ENCODE assay signal across 9 mouse cellular contexts in the genomic region with DNA sequence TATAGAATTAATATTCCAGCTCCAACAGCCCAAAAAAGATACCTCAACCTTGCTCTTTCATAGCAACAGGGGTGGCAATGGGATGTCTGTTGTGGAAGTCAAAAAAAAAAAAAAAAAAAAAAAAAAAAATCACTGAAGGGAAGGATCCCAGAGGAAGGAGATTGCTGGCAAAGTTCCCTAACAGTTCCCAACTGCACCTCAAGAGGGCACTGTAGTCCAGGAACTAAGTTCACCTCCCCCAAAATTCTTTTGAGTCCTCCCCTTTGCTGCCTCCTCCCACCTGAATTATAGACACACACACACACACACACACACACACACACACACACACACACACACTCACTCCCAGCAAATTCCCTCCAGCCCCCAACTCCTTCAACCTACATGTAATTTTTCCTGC. TPM values are rescaled to one million over a fixed set of nuclear protein-coding genes. Genes with fewer than 3 reads are reported as not detected.
DNase-seq lines count a peak whose midpoint lies in the region; ATAC-seq lines count a peak whose summit lies in the region.
"Had no signal": no experiment of that assay in that cellular context is flagged by ENCODE, and none has a peak within 500 bp of the region (broad histone marks: within the 10 kb centered on the region; RNA-seq: fewer than 3 reads in every experiment).

No protein-coding gene starts in this region.

- no peak overlapping the region for H3K4me2 ChIP-seq in forebrain, embryonic 14.5 days (ENCODE audit: low read length)
- H3K4me2 ChIP-seq in forebrain, embryonic 16.5 days (ENCODE audit: low read length): no peak overlapping the region
- H3K4me2 ChIP-seq: neural tube, embryonic 13.5 days had no signal

- H3K27me3 ChIP-seq in forebrain, embryonic 14.5 days (replicated peaks; ENCODE audit: control insufficient read depth, insufficient read depth, low read length): no peaks in the 10 kb centered on the region
- H3K27me3 ChIP-seq in forebrain, embryonic 16.5 days (replicated peaks; ENCODE audit: control insufficient read depth, insufficient read depth, low read length): peaks cover 11% of the 10 kb centered on the region

- no peaks in the 10 kb centered on the region for H3K4me1 ChIP-seq in forebrain, embryonic 14.5 days (ENCODE audit: control insufficient read depth, insufficient read depth, low read length)
- peaks cover 9% of the 10 kb centered on the region for H3K4me1 ChIP-seq in forebrain, embryonic 16.5 days (replicated peaks; ENCODE audit: control insufficient read depth, insufficient read depth, low read length)

- no peak overlapping the region for H3K9ac ChIP-seq in forebrain, embryonic 14.5 days (ENCODE audit: low read length)
- no peak overlapping the region for H3K9ac ChIP-seq in forebrain, embryonic 16.5 days (replicated peaks; ENCODE audit: low read depth, low read length)
- H3K9ac ChIP-seq: neural tube, embryonic 13.5 days had no signal

- peak; percentile 89 for DNase-seq in forebrain, embryonic 14.5 days (ENCODE audit: low spot score)
- peak; percentile 24 for DNase-seq in WW6 (ENCODE audit: low read depth, low spot score)
- peak; percentile 83 to 92 for DNase-seq in heart, postnatal 10 days
- peak; percentile 45 to 79 for DNase-seq in left cerebral cortex, adult 8-10 months (ENCODE audit: low spot score in 2 of 2)
- DNase-seq in testis, postnatal 10 days (ENCODE audit: low spot score): peak; percentile 89

- no peak overlapping the region for H3K4me3 ChIP-seq in forebrain, embryonic 14.5 days (ENCODE audit: low read depth, low read length)
- H3K4me3 ChIP-seq in forebrain, embryonic 16.5 days (replicated peaks; ENCODE audit: low read length): no peak overlapping the region
- H3K4me3 ChIP-seq: neural tube, embryonic 13.5 days had no signal

- ATAC-seq in forebrain, embryonic 14.5 days: no peak
- ATAC-seq in forebrain, embryonic 16.5 days: no peak
- peak; percentile 72 for ATAC-seq in common myeloid progenitor, adult 5-6 weeks (replicated peaks; ENCODE audit: low read depth, poor library complexity, severe bottlenecking)
- peak; percentile 63; the same call in 1 of the 2 replicates for ATAC-seq in monocyte, adult 5-6 weeks (replicated peaks; ENCODE audit: insufficient number of reproducible peaks, low FRiP score, low TSS enrichment, poor library complexity, severe bottlenecking)

- H3K27ac ChIP-seq in forebrain, embryonic 14.5 days (ENCODE audit: low read depth, low read length): no peak overlapping the region
- no peak overlapping the region for H3K27ac ChIP-seq in forebrain, embryonic 16.5 days (ENCODE audit: low read length)
- H3K27ac ChIP-seq: neural tube, embryonic 13.5 days had no signal

- no peaks in the 10 kb centered on the region for H3K9me3 ChIP-seq in forebrain, embryonic 14.5 days (replicated peaks; ENCODE audit: control insufficient read depth, low read length)
- no peaks in the 10 kb centered on the region for H3K9me3 ChIP-seq in forebrain, embryonic 16.5 days (ENCODE audit: control insufficient read depth, low read length)
- H3K9me3 ChIP-seq: neural tube, embryonic 13.5 days had no signal

- intact Hi-C loops in heart, postnatal 10 days (cut with DNase I): loop anchor here (1.0 kb wide), 1 partner anchor 20 kb away; no protein-coding TSS in a partner anchor

- no peaks in the 10 kb centered on the region for H3K36me3 ChIP-seq in forebrain, embryonic 14.5 days (ENCODE audit: control insufficient read depth, insufficient read depth, low read length)
- no peaks in the 10 kb centered on the region for H3K36me3 ChIP-seq in forebrain, embryonic 16.5 days (ENCODE audit: control insufficient read depth, insufficient read depth)
- H3K36me3 ChIP-seq: neural tube, embryonic 13.5 days had no signal

RNA-seq across cellular contexts. Expression of gene Zan, which starts 4.3 kb away (rescaled TPM):
- 0.04 and 0.05 TPM in 2 replicates for polyA plus RNA-seq in forebrain, embryonic 14.5 days (2014; fragmentation: Nextera tagmentation; extraction: Ambion mirVana)
- 0.05 and 0.15 TPM in 2 replicates for polyA plus RNA-seq in forebrain, embryonic 16.5 days (2015; fragmentation: Nextera tagmentation; extraction: Ambion mirVana)
- total RNA-seq in common myeloid progenitor, adult 5-6 weeks (2017): 0.10 and 0.37 TPM in 2 replicates
- total RNA-seq in heart, postnatal 10 days (2021): under 1 TPM in 1 of 2 experiments, not detected in 1; 0.10 TPM
- total RNA-seq in left cerebral cortex, adult 8-10 months (2022): under 1 TPM; 0.20 to 0.53 (median 0.29) TPM
- total RNA-seq in monocyte, adult 5-6 weeks (2017): not detected in 3 replicates

RNA-seq across cellular contexts. Expression of gene Pop7, which starts 21.2 kb away (rescaled TPM):
- 81.2 and 98.0 TPM in 2 replicates for polyA plus RNA-seq in forebrain, embryonic 14.5 days (2014; fragmentation: Nextera tagmentation; extraction: Ambion mirVana)
- polyA plus RNA-seq in forebrain, embryonic 16.5 days (2015; fragmentation: Nextera tagmentation; extraction: Ambion mirVana): 66.8 and 74.7 TPM in 2 replicates
- total RNA-seq in common myeloid progenitor, adult 5-6 weeks (2017): 21.6 and 38.0 TPM in 2 replicates
- total RNA-seq in heart, postnatal 10 days (2021): 10 to 100 TPM; 16.6 to 19.2 TPM
- 10 to 100 TPM; 32.3 to 34.8 (median 32.8) TPM for total RNA-seq in left cerebral cortex, adult 8-10 months (2022)
- 9.7 to 27.5 TPM (median 20.4 TPM) in 3 replicates for total RNA-seq in monocyte, adult 5-6 weeks (2017)

RNA-seq across cellular contexts. Expression of gene Gigyf1, which starts 37.2 kb away (rescaled TPM):
- polyA plus RNA-seq in forebrain, embryonic 14.5 days (2014; fragmentation: Nextera tagmentation; extraction: Ambion mirVana): 11.5 and 13.0 TPM in 2 replicates
- 16.5 and 20.2 TPM in 2 replicates for polyA plus RNA-seq in forebrain, embryonic 16.5 days (2015; fragmentation: Nextera tagmentation; extraction: Ambion mirVana)
- 6.7 and 12.5 TPM in 2 replicates for total RNA-seq in common myeloid progenitor, adult 5-6 weeks (2017)
- total RNA-seq in heart, postnatal 10 days (2021): 10 to 100 TPM; 29.6 to 33.8 TPM
- 10 to 100 TPM; 62.1 to 65.2 (median 63.5) TPM for total RNA-seq in left cerebral cortex, adult 8-10 months (2022)
- 11.9 to 24.2 TPM (median 12.0 TPM) in 3 replicates for total RNA-seq in monocyte, adult 5-6 weeks (2017)

RNA-seq across cellular contexts. Expression of gene Epo, which starts 51.9 kb away (rescaled TPM):
- not detected in 2 replicates for polyA plus RNA-seq in forebrain, embryonic 14.5 days (2014; fragmentation: Nextera tagmentation; extraction: Ambion mirVana)
- polyA plus RNA-seq in forebrain, embryonic 16.5 days (2015; fragmentation: Nextera tagmentation; extraction: Ambion mirVana): not detected in 2 replicates
- not detected in 2 replicates for total RNA-seq in common myeloid progenitor, adult 5-6 weeks (2017)
- total RNA-seq in heart, postnatal 10 days (2021): not detected
- total RNA-seq in left cerebral cortex, adult 8-10 months (2022): not detected
- not detected in 3 replicates for total RNA-seq in monocyte, adult 5-6 weeks (2017)
- polyA plus RNA-seq: neural tube, embryonic 13.5 days had no signal

RNA-seq across cellular contexts. Expression of gene Gnb2, which starts 52.2 kb away (rescaled TPM):
- 598 and 644 TPM in 2 replicates for polyA plus RNA-seq in forebrain, embryonic 14.5 days (2014; fragmentation: Nextera tagmentation; extraction: Ambion mirVana)
- 498 and 517 TPM in 2 replicates for polyA plus RNA-seq in forebrain, embryonic 16.5 days (2015; fragmentation: Nextera tagmentation; extraction: Ambion mirVana)
- 190 and 213 TPM in 2 replicates for total RNA-seq in common myeloid progenitor, adult 5-6 weeks (2017)
- 100 to 1,000 TPM; 481 to 484 TPM for total RNA-seq in heart, postnatal 10 days (2021)
- total RNA-seq in left cerebral cortex, adult 8-10 months (2022): 100 to 1,000 TPM; 654 to 672 (median 660) TPM
- total RNA-seq in monocyte, adult 5-6 weeks (2017): 361 to 408 TPM (median 386 TPM) in 3 replicates

Comparison
In these comparisons a context has a peak if more than half of its experiments do, and no peak if none do; other contexts are left out.
1. ATAC-seq: peak in common myeloid progenitor, adult 5-6 weeks (single experiment) and monocyte, adult 5-6 weeks (single experiment); none in forebrain, embryonic 14.5 days (single experiment) and forebrain, embryonic 16.5 days (single experiment).
2. DNase-seq: peak in every context shown above with its lines; median percentile 89 in forebrain, embryonic 14.5 days; 89 in testis, postnatal 10 days; 88 in heart, postnatal 10 days; 62 in left cerebral cortex, adult 8-10 months; 24 in WW6.